Mouse (Mus musculus) layer of hippocampus, postnatal 25 days (tissue): ENCODE results near the gene Cnep1r1. TPM values are rescaled to one million over a fixed set of nuclear protein-coding genes. Genes with fewer than 3 reads are reported as not detected.

ENCODE experiments used
- DNase-seq, 2 experiments: peaks; one replicate each; pipeline ENCODE4 v3.0.0; 2022; ENCODE audit warnings: mixed read lengths in 2 of 2, low spot score in 1 of 2; ENCODE audit errors: extremely low spot score in 1 of 2
- microRNA-seq, 2 experiments: library from miRNA; unstranded; fragments of <30 nt; microRNA quantifications; one replicate each; pipeline ENCODE4 v1.2.0; 2021
- total RNA-seq, 2 experiments: library from RNA; stranded (reverse); gene quantifications; 2 replicates each; pipeline ENCODE4 v1.2.3; 2021

Gene Cnep1r1
- total RNA-seq, 2 experiments from 2014 or later: 30.1 to 33.3 TPM

- no peak for DNase-seq
Observed at GRCm38 (mm10) chr8:88183121-88183520, 64.6 kb downstream of the Cnep1r1 start.

Small RNA genes lying within 50 kb of the gene (microRNA-seq; reads per million reads assigned to microRNA genes)
- 3.1 to 7.8 reads per million in 2 experiments for gene Mir7071

Other genes starting within 250 kb of the Cnep1r1 start
- 10 to 100 TPM; 26.8 to 28.9 TPM for gene Zfp423, start 159.2 kb upstream of the Cnep1r1 start, total RNA-seq
- gene Heatr3, start 19.1 kb downstream of the Cnep1r1 start, total RNA-seq: 10 to 100 TPM; 29.5 to 31.9 TPM
- 10 to 100 TPM; 31.3 to 38.1 TPM for gene Tent4b, start 80.4 kb downstream of the Cnep1r1 start, total RNA-seq
- gene Adcy7, start 153.6 kb downstream of the Cnep1r1 start, total RNA-seq: 1 to 10 TPM; 2.7 to 3.2 TPM
- gene Brd7, start 243.4 kb downstream of the Cnep1r1 start, total RNA-seq: 10 to 100 TPM; 53.3 to 55.2 TPM